Mouse (Mus musculus) embryonic facial prominence, embryonic 11.5 days (tissue): ENCODE measurements around the gene Kif1b. TPM values are rescaled to one million over a fixed set of nuclear protein-coding genes. Genes with fewer than 3 reads are reported as not detected.

Experiments used
- ATAC-seq: fragments of 200-750 bp; cut with Nextera tagmentation; replicated peaks from 2 replicates; pipeline ENCODE4 v1.8.0; 2017; ENCODE audit warnings: low read depth; ENCODE audit not compliant: insufficient number of reproducible peaks, low FRiP score, low TSS enrichment
- DNase-seq: peaks from one replicate; pipeline ENCODE4 v3.0.0-alpha.2; 2015; ENCODE audit warnings: low spot score
- H3K27ac ChIP-seq: fragments of 300-500 bp; sonication (generic); replicated peaks from 2 replicates; pipeline ENCODE4 v1.5.1; 2014; ENCODE audit warnings: mild to moderate bottlenecking, low read depth, low read length, control low read depth
- H3K27me3 ChIP-seq: fragments of 300-500 bp; sonication (generic); 2 replicates; pipeline ENCODE4 v1.6.1; 2014; ENCODE audit warnings: mild to moderate bottlenecking, low read length, moderate library complexity, mixed read lengths; ENCODE audit not compliant: control insufficient read depth, insufficient read depth
- H3K36me3 ChIP-seq: fragments of 300-500 bp; sonication (generic); replicated peaks from 2 replicates; pipeline ENCODE4 v1.6.1; 2014; ENCODE audit warnings: low read depth, mild to moderate bottlenecking, low read length, moderate library complexity, mixed read lengths; ENCODE audit not compliant: control insufficient read depth, insufficient read depth
- H3K4me1 ChIP-seq: fragments of 300-500 bp; sonication (generic); 2 replicates; pipeline ENCODE4 v1.6.1; 2014; ENCODE audit warnings: low read length, mixed read lengths; ENCODE audit not compliant: control insufficient read depth, insufficient read depth
- H3K4me2 ChIP-seq: fragments of 300-500 bp; sonication (generic); 2 replicates; pipeline ENCODE4 v1.6.1; 2014; ENCODE audit warnings: low read depth, mild to moderate bottlenecking, control low read depth, low read length, moderate library complexity
- H3K4me3 ChIP-seq: fragments of 300-500 bp; sonication (generic); 2 replicates; pipeline ENCODE4 v1.5.1; 2014; ENCODE audit warnings: low read depth, low read length, control low read depth
- H3K9ac ChIP-seq: fragments of 300-500 bp; sonication (generic); replicated peaks from 2 replicates; pipeline ENCODE4 v1.6.1; 2014; ENCODE audit warnings: mild to moderate bottlenecking, control low read depth, low read length
- H3K9me3 ChIP-seq: fragments of 300-500 bp; sonication (generic); replicated peaks from 2 replicates; pipeline ENCODE4 v1.6.1; 2016; ENCODE audit warnings: mild to moderate bottlenecking, low read length, inconsistent platforms, mixed read lengths; ENCODE audit not compliant: control insufficient read depth
- WGBS: fragments of 180-500 bp; shearing (Covaris S2); extraction: QIAGEN DNeasy Blood & Tissue Kit; methylation state at CpG from one replicate; pipeline ENCODE4 v1.1.7; 2014; 5-methylcytosine and 5-hydroxymethylcytosine counted together
- polyA plus RNA-seq: library from polyadenylated mRNA; unstranded; fragments of >200 nt; fragmentation: Nextera tagmentation; extraction: Ambion mirVana; gene quantifications from 2 replicates; pipeline ENCODE4 v1.2.1, GENCODE M21; 2014

Gene Kif1b
- polyA plus RNA-seq, 1 experiment from 2014 or later, result 45.1 TPM

DNA sequence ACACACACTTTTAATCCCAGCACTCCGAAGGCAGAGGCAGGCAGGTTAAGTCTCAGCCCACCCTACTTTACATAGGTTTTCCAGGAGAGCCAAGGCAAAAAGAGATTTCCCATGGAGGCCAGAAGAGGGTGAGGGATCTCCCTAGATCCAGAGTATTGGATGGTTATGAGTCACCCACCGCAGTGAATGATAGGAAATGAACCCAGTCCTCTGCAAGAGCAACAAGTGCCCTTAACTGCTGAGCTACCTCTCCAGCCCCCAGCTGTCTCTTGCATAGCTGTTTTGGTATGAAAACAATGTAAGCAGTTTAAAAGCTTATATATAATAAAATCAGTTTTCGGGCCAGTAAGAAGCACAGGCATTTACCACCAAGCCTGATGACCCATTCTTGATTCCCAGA lies 24.5 kb downstream of the Kif1b start:
- ATAC-seq, result no peak
- H3K27me3 ChIP-seq, result no peaks in the 10 kb centered on the region
- WGBS, result 95% methylated on average over 3 of the region's 3 CpGs

GRCm38 (mm10) chr4:149282025-149282738 lies 25.3 kb downstream of the Kif1b start:
- DNase-seq (no peak), ATAC-seq (no peak)
- H3K4me3 ChIP-seq, result no peak overlapping the region
- no peak overlapping the region for H3K9ac ChIP-seq
- H3K9me3 ChIP-seq, result no peaks in the 10 kb centered on the region
- H3K27ac ChIP-seq, result no peak overlapping the region
- 78% methylated on average over 7 of the region's 7 CpGs for WGBS
- H3K4me2 ChIP-seq, result no peak overlapping the region
- H3K4me1 ChIP-seq, result no peaks in the 10 kb centered on the region
- no peaks in the 10 kb centered on the region for H3K36me3 ChIP-seq
- no peaks in the 10 kb centered on the region for H3K27me3 ChIP-seq

More for the DNA sequence above, 24.5 kb downstream of the Kif1b start:
- DNase-seq, result no peak
- H3K4me1 ChIP-seq, result no peaks in the 10 kb centered on the region
- no peak overlapping the region for H3K9ac ChIP-seq
- H3K4me2 ChIP-seq, result no peak overlapping the region
- H3K36me3 ChIP-seq, result no peaks in the 10 kb centered on the region
- H3K9me3 ChIP-seq, result no peaks in the 10 kb centered on the region
- H3K27ac ChIP-seq, result no peak overlapping the region
- H3K4me3 ChIP-seq, result no peak overlapping the region

GRCm38 (mm10) chr4:149277571-149277970 lies 29.9 kb downstream of the Kif1b start:
- H3K4me2 ChIP-seq, result no peak overlapping the region
- H3K9ac ChIP-seq, result no peak overlapping the region
- 65% methylated on average over 4 of the region's 4 CpGs for WGBS
- no peaks in the 10 kb centered on the region for H3K27me3 ChIP-seq
- 0 out of 2 replicates have a peak, but pooled peaks have one; percentile 65 for ATAC-seq
- no peak overlapping the region for H3K4me3 ChIP-seq
- H3K4me1 ChIP-seq, result no peaks in the 10 kb centered on the region
- H3K36me3 ChIP-seq, result peaks cover 3% of the 10 kb centered on the region
- H3K9me3 ChIP-seq, result no peaks in the 10 kb centered on the region
- peak; percentile 66 for DNase-seq
- H3K27ac ChIP-seq, result no peak overlapping the region

- no peaks in the 10 kb centered on the region for H3K4me1 ChIP-seq
- no peak overlapping the region for H3K4me3 ChIP-seq
- no peaks in the 10 kb centered on the region for H3K27me3 ChIP-seq
- 93% methylated on average over 1 of the region's 1 CpGs for WGBS
- no peak overlapping the region for H3K9ac ChIP-seq
- H3K36me3 ChIP-seq, result peaks cover 3% of the 10 kb centered on the region
- no peak overlapping the region for H3K27ac ChIP-seq
- ATAC-seq (no peak), DNase-seq (peak; percentile 41)
- H3K4me2 ChIP-seq, result no peak overlapping the region
- H3K9me3 ChIP-seq, result no peaks in the 10 kb centered on the region
Measured at GRCm38 (mm10) chr4:149273128-149273527, 34.4 kb downstream of the Kif1b start.

DNA sequence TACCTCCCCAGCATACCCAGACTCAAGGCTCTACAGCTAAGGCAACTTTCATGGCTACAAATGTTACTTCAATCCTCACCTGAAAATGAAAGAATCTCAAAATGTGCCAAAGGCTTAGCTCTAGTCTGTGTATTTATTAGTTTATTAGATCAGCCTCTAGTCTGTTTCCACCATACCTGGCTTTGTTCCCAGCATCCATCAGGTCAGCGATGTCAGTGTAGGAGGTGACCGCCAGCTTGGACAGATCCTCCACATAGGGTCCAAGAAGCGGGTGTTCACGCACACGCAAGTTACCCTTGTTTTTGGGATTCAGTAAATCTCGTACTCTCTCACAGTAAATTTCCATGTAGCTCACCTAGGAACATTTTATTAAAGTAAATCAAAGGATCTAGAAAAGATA lies 37.0 kb downstream of the Kif1b start:
- WGBS, result 98% methylated on average over 6 of the region's 6 CpGs
- ATAC-seq, result no peak
- H3K4me1 ChIP-seq, result no peaks in the 10 kb centered on the region
- no peaks in the 10 kb centered on the region for H3K27me3 ChIP-seq
- no peak overlapping the region for H3K9ac ChIP-seq
- no peak for DNase-seq
- no peaks in the 10 kb centered on the region for H3K9me3 ChIP-seq
- no peak overlapping the region for H3K4me2 ChIP-seq
- H3K4me3 ChIP-seq, result no peak overlapping the region
- H3K27ac ChIP-seq, result no peak overlapping the region
- peaks cover 5% of the 10 kb centered on the region for H3K36me3 ChIP-seq

DNA sequence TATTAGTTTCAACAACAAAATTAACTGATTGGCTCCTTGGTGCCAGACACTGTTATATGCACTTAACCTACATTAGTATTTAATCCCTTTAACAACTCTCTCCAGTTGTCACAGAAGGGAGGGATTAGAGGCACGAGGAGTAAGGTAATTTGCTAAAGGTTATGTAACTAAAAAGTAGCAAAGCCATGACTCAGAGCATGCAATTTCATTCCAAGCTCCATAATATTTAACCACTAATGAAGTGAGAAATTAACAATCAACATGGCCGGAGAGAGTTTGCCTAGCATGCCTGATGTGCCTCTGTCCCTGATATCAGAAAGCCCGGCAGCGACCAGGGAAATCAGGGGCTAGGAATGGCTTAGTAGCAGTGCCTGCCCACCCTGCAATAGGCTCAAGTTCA lies 38.5 kb downstream of the Kif1b start:
- ATAC-seq (no peak), DNase-seq (no peak)
- Histone ChIP-seq H3K4me1 (no peaks in the 10 kb centered on the region), H3K36me3 (peaks cover 6% of the 10 kb centered on the region), H3K27me3 (no peaks in the 10 kb centered on the region), H3K4me2 (no peak overlapping the region), H3K4me3 (no peak overlapping the region), H3K27ac (no peak overlapping the region), H3K9me3 (no peaks in the 10 kb centered on the region), H3K9ac (no peak overlapping the region)
- WGBS, result 82% methylated on average over 4 of the region's 4 CpGs

- Histone ChIP-seq H3K4me3 (no peak overlapping the region), H3K27me3 (no peaks in the 10 kb centered on the region), H3K9me3 (no peaks in the 10 kb centered on the region), H3K27ac (no peak overlapping the region), H3K9ac (no peak overlapping the region), H3K4me1 (no peaks in the 10 kb centered on the region), H3K4me2 (no peak overlapping the region), H3K36me3 (peaks cover 5% of the 10 kb centered on the region)
- ATAC-seq, result no peak
- WGBS, result 96% methylated on average over 2 of the region's 2 CpGs
- DNase-seq, result no peak
Measured at GRCm38 (mm10) chr4:149264895-149265294, 42.6 kb downstream of the Kif1b start.

GRCm38 (mm10) chr4:149263218-149263617 lies 44.3 kb downstream of the Kif1b start:
- H3K4me3 ChIP-seq, result no peak overlapping the region
- no peak for DNase-seq
- H3K9ac ChIP-seq, result no peak overlapping the region
- WGBS, result 92% methylated on average over 9 of the region's 9 CpGs
- H3K36me3 ChIP-seq, result peaks cover 5% of the 10 kb centered on the region
- no peak overlapping the region for H3K27ac ChIP-seq
- no peak overlapping the region for H3K4me2 ChIP-seq
- H3K9me3 ChIP-seq, result no peaks in the 10 kb centered on the region
- no peak for ATAC-seq
- no peaks in the 10 kb centered on the region for H3K4me1 ChIP-seq
- H3K27me3 ChIP-seq, result no peaks in the 10 kb centered on the region
